Mouse (Mus musculus): ENCODE results near the gene Elovl7.
A peak's percentile ranks its signal among the peaks of the same experiment; 100 is the strongest.

Gene Elovl7

GRCm38 (mm10) chr13:108245086-108245697 is 31.0 kb downstream of the Elovl7 start:
- DNase-seq = no peak

GRCm38 (mm10) chr13:108251106-108251505 is 36.9 kb downstream of the Elovl7 start:
- no peak for DNase-seq

- no peak for DNase-seq
Observed at GRCm38 (mm10) chr13:108253977-108254376, 39.8 kb downstream of the Elovl7 start.

- no peak for DNase-seq
Observed at GRCm38 (mm10) chr13:108263042-108263441, 48.8 kb downstream of the Elovl7 start.

GRCm38 (mm10) chr13:108265394-108265793 is 51.2 kb downstream of the Elovl7 start:
- DNase-seq = no peak

GRCm38 (mm10) chr13:108267841-108268634 is 53.8 kb downstream of the Elovl7 start:
- no peak for DNase-seq

- DNase-seq = no peak
Observed at GRCm38 (mm10) chr13:108271458-108272148, 57.4 kb downstream of the Elovl7 start.

GRCm38 (mm10) chr13:108272332-108272731 is 58.1 kb downstream of the Elovl7 start:
- no peak for DNase-seq

- peak; percentile 13 for DNase-seq
Observed at GRCm38 (mm10) chr13:108273034-108273433, 58.8 kb downstream of the Elovl7 start.

- DNase-seq = peak; percentile 13
Observed at GRCm38 (mm10) chr13:108273456-108273855, 59.3 kb downstream of the Elovl7 start.

GRCm38 (mm10) chr13:108276561-108276960 is 62.4 kb downstream of the Elovl7 start:
- no peak for DNase-seq

- no peak for DNase-seq
Observed at GRCm38 (mm10) chr13:108277320-108277719, 63.1 kb downstream of the Elovl7 start.

- DNase-seq = no peak
Observed at GRCm38 (mm10) chr13:108278592-108278991, 64.4 kb downstream of the Elovl7 start.

- no peak for DNase-seq
Observed at GRCm38 (mm10) chr13:108284312-108284711, 70.1 kb downstream of the Elovl7 start.

- DNase-seq = no peak
Observed at GRCm38 (mm10) chr13:108287953-108288352, 73.7 kb downstream of the Elovl7 start.

- no peak for DNase-seq
Observed at GRCm38 (mm10) chr13:108289436-108289835, 75.2 kb downstream of the Elovl7 start.

GRCm38 (mm10) chr13:108290314-108290713 is 76.1 kb downstream of the Elovl7 start:
- no peak for DNase-seq

- peak; percentile 76 for DNase-seq
Observed at GRCm38 (mm10) chr13:108297350-108298093, 83.3 kb downstream of the Elovl7 start.

GRCm38 (mm10) chr13:108298241-108298640 is 84.0 kb downstream of the Elovl7 start:
- DNase-seq = no peak

- peak; percentile 59 for DNase-seq
Observed at GRCm38 (mm10) chr13:108300346-108300950, 86.2 kb downstream of the Elovl7 start.

- peak; percentile 47 for DNase-seq
Observed at GRCm38 (mm10) chr13:108301411-108301810, 87.2 kb downstream of the Elovl7 start.

GRCm38 (mm10) chr13:108302957-108303675 is 88.9 kb downstream of the Elovl7 start:
- no peak for DNase-seq

Data from embryo, embryonic 11 days (tissue).